Mouse (Mus musculus): ENCODE results near the gene Lpp. TPM values are rescaled to one million over a fixed set of nuclear protein-coding genes. Genes with fewer than 3 reads are reported as not detected.

Gene Lpp
- polyA plus RNA-seq, 1 experiment: not detected

GRCm38 (mm10) chr16:24651655-24652654 lies 258.6 kb downstream of the Lpp start:
- 0 out of 2 replicates have a peak, but pooled peaks cover 2% of the 10 kb centered on the region for H3K4me1 ChIP-seq (ENCODE audit: control insufficient read depth, insufficient read depth, low read length)
- no peak for TF ChIP-seq POLR2A (IDR thresholded peaks at IDR 0.05; ENCODE audit: insufficient read depth, low read depth, low read length)
- TF ChIP-seq CTCF (IDR thresholded peaks at IDR 0.05; ENCODE audit: insufficient read depth, low read depth, low read length): no peak
- no peak overlapping the region for H3K27ac ChIP-seq (ENCODE audit: insufficient read depth, low read depth, low read length)
- no peak overlapping the region for H3K4me3 ChIP-seq (ENCODE audit: insufficient read depth, low read depth, low read length)
- WGBS: 75% methylated on average over 8 of the region's 8 CpGs

- H3K27ac ChIP-seq (ENCODE audit: insufficient read depth, low read depth, low read length): no peak overlapping the region
- TF ChIP-seq CTCF (IDR thresholded peaks at IDR 0.05; ENCODE audit: insufficient read depth, low read depth, low read length) (no peak), POLR2A (IDR thresholded peaks at IDR 0.05; ENCODE audit: insufficient read depth, low read depth, low read length) (no peak)
- 0 out of 2 replicates have a peak, but pooled peaks cover 2% of the 10 kb centered on the region for H3K4me1 ChIP-seq (ENCODE audit: control insufficient read depth, insufficient read depth, low read length)
- H3K4me3 ChIP-seq (ENCODE audit: insufficient read depth, low read depth, low read length): no peak overlapping the region
- 64% methylated on average over 5 of the region's 5 CpGs for WGBS
Measured at GRCm38 (mm10) chr16:24653041-24653440, 259.7 kb downstream of the Lpp start.

- Histone ChIP-seq H3K4me1 (ENCODE audit: control insufficient read depth, insufficient read depth, low read length) (0 out of 2 replicates have a peak, but pooled peaks cover 2% of the 10 kb centered on the region), H3K4me3 (ENCODE audit: insufficient read depth, low read depth, low read length) (no peak overlapping the region), H3K27ac (ENCODE audit: insufficient read depth, low read depth, low read length) (no peak overlapping the region)
- TF ChIP-seq CTCF (IDR thresholded peaks at IDR 0.05; ENCODE audit: insufficient read depth, low read depth, low read length) (no peak), POLR2A (IDR thresholded peaks at IDR 0.05; ENCODE audit: insufficient read depth, low read depth, low read length) (no peak)
- WGBS: 43% methylated on average over 3 of the region's 3 CpGs
Measured at GRCm38 (mm10) chr16:24655116-24655515, 261.8 kb downstream of the Lpp start.

GRCm38 (mm10) chr16:24656026-24656425 lies 262.7 kb downstream of the Lpp start:
- Histone ChIP-seq H3K4me3 (ENCODE audit: insufficient read depth, low read depth, low read length) (no peak overlapping the region), H3K27ac (ENCODE audit: insufficient read depth, low read depth, low read length) (no peak overlapping the region), H3K4me1 (ENCODE audit: control insufficient read depth, insufficient read depth, low read length) (0 out of 2 replicates have a peak, but pooled peaks cover 2% of the 10 kb centered on the region)
- 95% methylated on average over 8 of the region's 8 CpGs for WGBS
- TF ChIP-seq CTCF (IDR thresholded peaks at IDR 0.05; ENCODE audit: insufficient read depth, low read depth, low read length): no peak
- no peak for TF ChIP-seq POLR2A (IDR thresholded peaks at IDR 0.05; ENCODE audit: insufficient read depth, low read depth, low read length)

GRCm38 (mm10) chr16:24656752-24657151 lies 263.4 kb downstream of the Lpp start:
- WGBS: 87% methylated on average over 5 of the region's 5 CpGs
- TF ChIP-seq CTCF (IDR thresholded peaks at IDR 0.05; ENCODE audit: insufficient read depth, low read depth, low read length) (no peak), POLR2A (IDR thresholded peaks at IDR 0.05; ENCODE audit: insufficient read depth, low read depth, low read length) (no peak)
- no peak overlapping the region for H3K27ac ChIP-seq (ENCODE audit: insufficient read depth, low read depth, low read length)
- H3K4me1 ChIP-seq (ENCODE audit: control insufficient read depth, insufficient read depth, low read length): 0 out of 2 replicates have a peak, but pooled peaks cover 2% of the 10 kb centered on the region
- H3K4me3 ChIP-seq (ENCODE audit: insufficient read depth, low read depth, low read length): no peak overlapping the region

GRCm38 (mm10) chr16:24659049-24659448 lies 265.7 kb downstream of the Lpp start:
- Histone ChIP-seq H3K27ac (ENCODE audit: insufficient read depth, low read depth, low read length) (no peak overlapping the region), H3K4me1 (ENCODE audit: control insufficient read depth, insufficient read depth, low read length) (no peaks in the 10 kb centered on the region), H3K4me3 (ENCODE audit: insufficient read depth, low read depth, low read length) (no peak overlapping the region)
- no peak for TF ChIP-seq POLR2A (IDR thresholded peaks at IDR 0.05; ENCODE audit: insufficient read depth, low read depth, low read length)
- no peak for TF ChIP-seq CTCF (IDR thresholded peaks at IDR 0.05; ENCODE audit: insufficient read depth, low read depth, low read length)
- WGBS: 88% methylated on average over 2 of the region's 2 CpGs

GRCm38 (mm10) chr16:24664131-24664530 lies 270.8 kb downstream of the Lpp start:
- no peak overlapping the region for H3K4me3 ChIP-seq (ENCODE audit: insufficient read depth, low read depth, low read length)
- no peak overlapping the region for H3K27ac ChIP-seq (ENCODE audit: insufficient read depth, low read depth, low read length)
- no peaks in the 10 kb centered on the region for H3K4me1 ChIP-seq (ENCODE audit: control insufficient read depth, insufficient read depth, low read length)
- TF ChIP-seq CTCF (IDR thresholded peaks at IDR 0.05; ENCODE audit: insufficient read depth, low read depth, low read length): no peak
- TF ChIP-seq POLR2A (IDR thresholded peaks at IDR 0.05; ENCODE audit: insufficient read depth, low read depth, low read length): no peak

- H3K4me3 ChIP-seq (ENCODE audit: insufficient read depth, low read depth, low read length): no peak overlapping the region
Measured at GRCm38 (mm10) chr16:24669718-24670460, 276.6 kb downstream of the Lpp start.

GRCm38 (mm10) chr16:24678942-24679341 lies 285.6 kb downstream of the Lpp start:
- Histone ChIP-seq H3K4me1 (ENCODE audit: control insufficient read depth, insufficient read depth, low read length) (no peaks in the 10 kb centered on the region), H3K27ac (ENCODE audit: insufficient read depth, low read depth, low read length) (no peak overlapping the region), H3K4me3 (ENCODE audit: insufficient read depth, low read depth, low read length) (no peak overlapping the region)
- TF ChIP-seq CTCF (IDR thresholded peaks at IDR 0.05; ENCODE audit: insufficient read depth, low read depth, low read length): no peak
- no peak for TF ChIP-seq POLR2A (IDR thresholded peaks at IDR 0.05; ENCODE audit: insufficient read depth, low read depth, low read length)

More at GRCm38 (mm10) chr16:24669718-24670460, 276.6 kb downstream of the Lpp start:
- WGBS: 90% methylated on average over 5 of the region's 5 CpGs
- no peaks in the 10 kb centered on the region for H3K4me1 ChIP-seq (ENCODE audit: control insufficient read depth, insufficient read depth, low read length)
- no peak for TF ChIP-seq CTCF (IDR thresholded peaks at IDR 0.05; ENCODE audit: insufficient read depth, low read depth, low read length)
- TF ChIP-seq POLR2A (IDR thresholded peaks at IDR 0.05; ENCODE audit: insufficient read depth, low read depth, low read length): no peak
- H3K27ac ChIP-seq (ENCODE audit: insufficient read depth, low read depth, low read length): no peak overlapping the region
